Mouse (Mus musculus) lung, embryonic 15.5 days (tissue): ENCODE data around the gene Ccdc187. TPM values are rescaled to one million over a fixed set of nuclear protein-coding genes. Genes with fewer than 3 reads are reported as not detected.

Experiments
- ATAC-seq: fragments of 200-750 bp; cut with Nextera tagmentation; 2 replicates; pipeline ENCODE4 v1.8.0; 2017; ENCODE audit warnings: moderate number of reproducible peaks, borderline replicate concordance; ENCODE audit not compliant: low FRiP score, low TSS enrichment; ENCODE audit errors: extremely low read depth
- H3K27ac ChIP-seq: fragments of 300-500 bp; sonication (generic); 2 replicates; pipeline ENCODE4 v1.5.1; 2015; ENCODE audit warnings: moderate library complexity, mild to moderate bottlenecking, inconsistent platforms
- H3K27me3 ChIP-seq: fragments of 300-500 bp; sonication (generic); 2 replicates; pipeline ENCODE4 v1.6.1; 2015; ENCODE audit warnings: inconsistent platforms
- H3K36me3 ChIP-seq: fragments of 300-500 bp; sonication (generic); 2 replicates; pipeline ENCODE4 v1.6.1; 2015; ENCODE audit warnings: inconsistent platforms
- H3K4me1 ChIP-seq: fragments of 300-500 bp; sonication (generic); 2 replicates; pipeline ENCODE4 v1.6.1; 2015; ENCODE audit warnings: inconsistent platforms
- H3K4me2 ChIP-seq: fragments of 300-500 bp; sonication (generic); 2 replicates; pipeline ENCODE4 v1.6.1; 2015; ENCODE audit warnings: inconsistent platforms, mild to moderate bottlenecking, moderate library complexity
- H3K4me3 ChIP-seq: fragments of 300-500 bp; sonication (generic); 2 replicates; pipeline ENCODE4 v1.5.1; 2015; ENCODE audit warnings: mild to moderate bottlenecking, inconsistent platforms
- H3K9ac ChIP-seq: fragments of 300-500 bp; sonication (generic); 2 replicates; pipeline ENCODE4 v1.6.1; 2015; ENCODE audit warnings: inconsistent platforms
- H3K9me3 ChIP-seq: fragments of 300-500 bp; sonication (generic); 2 replicates; pipeline ENCODE4 v1.6.1; 2016; ENCODE audit warnings: inconsistent platforms
- WGBS: fragments of 180-500 bp; shearing (Covaris S2); methylation state at CpG from one replicate; pipeline ENCODE4 v1.1.7; 2015; 5-methylcytosine and 5-hydroxymethylcytosine counted together
- polyA plus RNA-seq: library from polyadenylated mRNA; unstranded; fragments of >200 nt; fragmentation: Nextera tagmentation; extraction: Ambion mirVana; gene quantifications from 2 replicates; pipeline ENCODE4 v1.2.1, GENCODE M21; 2015

The Ccdc187 gene
- polyA plus RNA-seq, 1 experiment from 2014 or later: 0.34 TPM

- Histone ChIP-seq H3K27me3 (no peaks in the 10 kb centered on the region), H3K36me3 (peaks cover 4% of the 10 kb centered on the region; the same call in 1 of the 2 replicates), H3K4me2 (no peak overlapping the region), H3K9me3 (no peaks in the 10 kb centered on the region), H3K4me1 (peaks cover 4% of the 10 kb centered on the region; the same call in 1 of the 2 replicates), H3K9ac (no peak overlapping the region), H3K27ac (no peak overlapping the region), H3K4me3 (no peak overlapping the region)
- 64% methylated on average over 3 of the region's 3 CpGs for WGBS
- no peak for ATAC-seq
Measured at GRCm38 (mm10) chr2:26231366-26231765, 63.0 kb downstream of the Ccdc187 start.

- Histone ChIP-seq H3K4me2 (no peak overlapping the region), H3K27ac (no peak overlapping the region), H3K36me3 (peaks cover 4% of the 10 kb centered on the region; the same call in 1 of the 2 replicates), H3K27me3 (no peaks in the 10 kb centered on the region), H3K4me3 (no peak overlapping the region), H3K4me1 (no peaks in the 10 kb centered on the region; the same call in 1 of the 2 replicates), H3K9ac (no peak overlapping the region), H3K9me3 (no peaks in the 10 kb centered on the region)
- ATAC-seq: no peak
- 60% methylated on average over 4 of the region's 4 CpGs for WGBS
Measured at GRCm38 (mm10) chr2:26230253-26230652, 64.1 kb downstream of the Ccdc187 start.

GRCm38 (mm10) chr2:26227788-26228187, 66.6 kb downstream of the Ccdc187 start:
- H3K4me1 ChIP-seq: no peaks in the 10 kb centered on the region
- H3K4me3 ChIP-seq: no peak overlapping the region
- H3K9me3 ChIP-seq: no peaks in the 10 kb centered on the region
- H3K27ac ChIP-seq: no peak overlapping the region
- H3K9ac ChIP-seq: no peak overlapping the region
- H3K4me2 ChIP-seq: no peak overlapping the region
- H3K27me3 ChIP-seq: no peaks in the 10 kb centered on the region
- ATAC-seq: peak; percentile 57
- 62% methylated on average over 1 of the region's 1 CpGs for WGBS
- H3K36me3 ChIP-seq: peaks cover 20% of the 10 kb centered on the region; the same call in 1 of the 2 replicates

DNA sequence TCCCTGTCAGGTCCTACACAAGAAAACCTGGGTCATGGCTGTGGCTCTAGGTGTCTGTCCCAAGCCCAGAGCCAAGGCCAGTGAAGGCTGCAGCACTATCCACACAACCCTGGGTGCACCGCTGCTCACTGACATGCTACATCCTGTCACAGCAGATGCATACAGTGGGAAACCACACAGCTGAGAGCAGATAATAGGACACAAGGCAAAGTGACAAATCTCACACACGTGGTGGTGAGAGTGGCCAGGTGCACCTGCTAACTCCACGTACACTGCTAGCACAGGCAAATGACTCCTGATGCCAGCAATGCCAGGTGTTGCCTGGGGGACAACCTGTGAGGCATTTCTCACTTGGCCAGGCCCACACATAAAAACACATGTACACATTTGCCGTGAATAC, 69.1 kb downstream of the Ccdc187 start:
- Histone ChIP-seq H3K9ac (no peak overlapping the region), H3K4me2 (no peak overlapping the region), H3K27ac (no peak overlapping the region), H3K36me3 (peaks cover 43% of the 10 kb centered on the region), H3K4me3 (no peak overlapping the region), H3K4me1 (no peaks in the 10 kb centered on the region), H3K27me3 (no peaks in the 10 kb centered on the region), H3K9me3 (no peaks in the 10 kb centered on the region)
- 83% methylated on average over 4 of the region's 4 CpGs for WGBS
- ATAC-seq: no peak

DNA sequence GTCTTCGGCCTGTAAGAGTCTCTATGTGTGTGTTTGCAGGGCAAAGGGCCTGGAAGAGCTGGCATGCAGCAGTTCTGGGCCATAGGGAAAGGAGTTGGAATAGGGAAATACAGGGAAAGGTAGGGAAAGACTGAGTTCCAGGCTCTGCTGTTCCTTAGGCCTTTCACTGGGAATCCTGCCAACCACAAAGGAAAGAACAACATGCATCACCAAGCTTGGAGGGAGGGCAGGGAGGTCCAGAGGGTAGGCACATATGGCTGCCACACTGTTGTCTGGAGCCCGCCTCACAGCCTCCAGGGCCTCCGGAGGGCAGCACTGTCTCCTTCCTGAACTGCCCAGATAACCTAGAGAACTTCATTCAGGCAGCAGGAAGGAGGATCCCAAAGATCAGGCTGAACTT, 70.4 kb downstream of the Ccdc187 start:
- H3K27me3 ChIP-seq: no peaks in the 10 kb centered on the region
- no peak overlapping the region for H3K27ac ChIP-seq
- no peak overlapping the region for H3K9ac ChIP-seq
- no peak overlapping the region for H3K4me2 ChIP-seq
- no peak for ATAC-seq
- peaks cover 50% of the 10 kb centered on the region for H3K36me3 ChIP-seq
- H3K4me1 ChIP-seq: no peaks in the 10 kb centered on the region
- H3K4me3 ChIP-seq: no peak overlapping the region
- no peaks in the 10 kb centered on the region for H3K9me3 ChIP-seq
- WGBS: 75% methylated on average over 3 of the region's 3 CpGs

DNA sequence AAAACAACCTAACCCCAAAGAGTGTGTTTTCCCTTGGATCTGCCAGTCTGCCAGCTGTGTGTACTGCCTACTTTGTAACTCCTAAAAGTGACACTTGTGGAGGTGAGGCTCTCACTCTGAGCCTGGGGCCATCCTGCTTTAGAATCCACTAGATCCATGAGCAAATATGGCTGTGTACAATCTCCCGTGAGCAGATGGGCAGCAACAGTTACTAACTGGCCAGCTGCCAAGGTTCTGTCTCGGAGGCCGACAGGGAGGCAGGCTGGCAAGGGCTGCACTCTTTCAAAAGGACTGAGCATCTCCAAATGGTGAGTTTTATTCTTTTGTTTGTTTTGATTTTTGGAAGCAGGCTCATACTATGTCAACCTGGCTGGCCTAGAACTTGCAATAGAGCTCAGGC, 79.8 kb downstream of the Ccdc187 start:
- Histone ChIP-seq H3K9ac (no peak overlapping the region), H3K27ac (no peak overlapping the region), H3K27me3 (no peaks in the 10 kb centered on the region), H3K4me3 (no peak overlapping the region), H3K9me3 (no peaks in the 10 kb centered on the region), H3K4me1 (no peaks in the 10 kb centered on the region), H3K36me3 (peaks cover 51% of the 10 kb centered on the region), H3K4me2 (no peak overlapping the region)
- no peak for ATAC-seq
- WGBS: 9% methylated on average over 3 of the region's 3 CpGs

DNA sequence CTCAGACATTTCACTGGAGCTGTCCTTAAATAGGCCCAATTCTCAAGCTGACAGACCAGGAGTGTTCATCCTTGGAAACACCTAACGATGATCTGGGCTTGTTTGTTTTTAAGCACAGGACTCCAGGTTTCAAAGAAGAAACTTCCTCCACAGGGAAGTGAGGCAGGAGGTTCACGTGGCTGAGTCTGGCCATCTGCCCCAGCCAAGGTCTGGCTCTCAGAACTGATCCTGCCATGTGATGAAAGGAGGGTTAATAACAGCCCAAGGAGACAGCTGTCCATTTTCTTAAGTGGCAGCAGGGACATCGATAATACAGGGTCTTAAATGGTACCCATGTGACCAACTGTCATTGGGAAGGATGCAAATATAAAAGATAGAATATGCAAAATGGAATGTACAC, 84.8 kb downstream of the Ccdc187 start:
- Histone ChIP-seq H3K4me2 (no peak overlapping the region), H3K4me3 (no peak overlapping the region), H3K9me3 (no peaks in the 10 kb centered on the region), H3K27ac (no peak overlapping the region), H3K9ac (no peak overlapping the region), H3K27me3 (peaks cover 35% of the 10 kb centered on the region), H3K4me1 (peaks cover 4% of the 10 kb centered on the region; the same call in 1 of the 2 replicates), H3K36me3 (peaks cover 26% of the 10 kb centered on the region)
- no peak for ATAC-seq
- WGBS: 68% methylated on average over 3 of the region's 3 CpGs

GRCm38 (mm10) chr2:26208126-26208789, 86.1 kb downstream of the Ccdc187 start, which contains the start of gene Lhx3:
Gene Lhx3 (minus strand): TSS chr2:26208289.
- peaks cover 26% of the 10 kb centered on the region for H3K36me3 ChIP-seq
- peak; percentile 73 for ATAC-seq
- H3K27me3 ChIP-seq: peaks cover 48% of the 10 kb centered on the region
- no peaks in the 10 kb centered on the region for H3K9me3 ChIP-seq
- WGBS: 5% methylated on average over 19 of the region's 19 CpGs
- no peak within 1 kb of the TSS for H3K9ac ChIP-seq
- H3K27ac ChIP-seq: no peak within 1 kb of the TSS
- no peak within 1 kb of the TSS for H3K4me2 ChIP-seq
- H3K4me3 ChIP-seq: no peak within 1 kb of the TSS
- H3K4me1 ChIP-seq: peaks cover 4% of the 10 kb centered on the region; the same call in 1 of the 2 replicates

DNA sequence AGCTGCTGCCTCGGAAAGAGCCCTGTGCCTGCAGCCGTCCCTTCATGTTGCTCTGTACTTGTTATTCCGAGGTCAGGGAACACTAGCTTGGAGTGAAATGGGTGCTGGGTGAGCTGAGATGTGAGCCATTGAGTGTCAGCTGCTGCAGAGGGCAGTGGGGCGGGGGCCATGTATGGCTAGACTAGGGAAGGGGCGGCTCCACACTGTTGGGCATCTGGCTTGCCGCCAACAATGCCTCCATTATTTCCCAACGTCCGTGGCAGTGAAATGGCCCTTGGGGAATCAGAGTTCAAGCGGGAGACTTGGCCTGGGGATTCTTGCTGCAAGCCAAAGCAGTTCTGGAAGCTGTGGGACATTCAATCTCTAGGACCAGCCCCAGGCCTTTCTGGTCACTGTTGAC, 86.8 kb downstream of the Ccdc187 start:
- Histone ChIP-seq H3K9me3 (no peaks in the 10 kb centered on the region), H3K27me3 (peaks cover 55% of the 10 kb centered on the region), H3K4me1 (peaks cover 10% of the 10 kb centered on the region), H3K36me3 (peaks cover 22% of the 10 kb centered on the region), H3K4me3 (no peak overlapping the region), H3K9ac (no peak overlapping the region), H3K27ac (no peak overlapping the region), H3K4me2 (no peak overlapping the region)
- WGBS: 12% methylated on average over 9 of the region's 9 CpGs
- no peak for ATAC-seq

GRCm38 (mm10) chr2:26205761-26206160, 88.6 kb downstream of the Ccdc187 start:
- no peak for ATAC-seq
- no peaks in the 10 kb centered on the region for H3K9me3 ChIP-seq
- 16% methylated on average over 10 of the region's 10 CpGs for WGBS

DNA sequence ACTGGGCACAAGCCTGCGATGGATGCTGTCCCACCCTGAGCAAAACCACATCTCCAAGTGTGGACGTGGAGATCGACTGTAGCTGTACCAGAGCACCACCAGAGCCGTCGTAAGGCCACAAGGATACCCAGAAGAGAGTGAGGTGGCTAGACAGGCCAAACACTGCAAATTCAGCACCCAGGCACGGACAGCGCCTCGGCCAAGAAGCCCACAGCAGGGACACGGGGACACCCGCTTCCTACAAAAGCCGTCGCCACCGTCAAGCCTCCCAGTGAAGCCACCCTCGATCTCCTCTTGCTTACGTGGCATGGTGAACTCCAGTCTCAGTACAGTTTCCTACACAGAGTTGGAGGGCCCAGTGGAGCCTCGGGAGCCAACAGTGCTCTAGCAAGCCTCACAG, 89.2 kb downstream of the Ccdc187 start:
- ATAC-seq: no peak
- H3K9ac ChIP-seq: no peak overlapping the region
- WGBS: 2% methylated on average over 16 of the region's 16 CpGs
- H3K4me1 ChIP-seq: peaks cover 21% of the 10 kb centered on the region
- H3K9me3 ChIP-seq: no peaks in the 10 kb centered on the region
- H3K36me3 ChIP-seq: no peaks in the 10 kb centered on the region
- peaks cover 79% of the 10 kb centered on the region for H3K27me3 ChIP-seq
- H3K27ac ChIP-seq: no peak overlapping the region
- H3K4me3 ChIP-seq: no peak overlapping the region
- H3K4me2 ChIP-seq: no peak overlapping the region

More at GRCm38 (mm10) chr2:26205761-26206160, 88.6 kb downstream of the Ccdc187 start:
- no peak overlapping the region for H3K4me3 ChIP-seq
- H3K4me2 ChIP-seq: no peak overlapping the region
- H3K4me1 ChIP-seq: peaks cover 21% of the 10 kb centered on the region
- H3K27me3 ChIP-seq: peaks cover 73% of the 10 kb centered on the region
- no peak overlapping the region for H3K27ac ChIP-seq
- peaks cover 5% of the 10 kb centered on the region for H3K36me3 ChIP-seq
- no peak overlapping the region for H3K9ac ChIP-seq

DNA sequence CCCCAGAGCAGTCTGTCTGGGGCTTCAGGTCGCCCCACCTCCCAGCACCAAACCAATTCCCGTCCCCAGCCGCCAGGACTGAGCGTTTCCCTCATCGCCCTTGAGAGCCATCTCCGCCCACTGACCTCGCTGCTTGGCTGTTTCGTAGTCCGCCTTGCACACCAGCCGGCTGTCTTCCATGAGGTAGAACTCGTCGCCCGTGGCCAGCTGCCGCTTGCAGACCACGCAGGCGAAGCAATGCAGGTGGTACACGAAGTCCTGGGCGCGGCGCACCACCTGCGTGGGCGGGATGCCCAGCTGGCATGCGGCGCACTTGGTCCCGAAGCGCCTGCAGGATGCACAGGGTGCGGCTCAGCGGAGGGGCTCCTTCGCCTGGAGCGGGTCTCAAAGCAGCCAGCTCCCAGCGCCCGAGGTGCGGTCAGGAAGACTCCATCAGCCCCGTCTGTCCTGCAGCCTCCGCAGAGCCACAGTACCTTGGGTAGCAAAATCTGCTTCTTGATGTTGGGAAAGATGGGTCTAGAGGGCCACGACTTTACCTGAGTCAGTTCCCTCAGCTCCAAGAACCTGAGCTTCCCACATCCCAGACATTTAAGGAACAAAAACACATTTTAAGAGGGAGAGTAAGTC, 91.4 kb downstream of the Ccdc187 start:
- no peaks in the 10 kb centered on the region for H3K9me3 ChIP-seq
- WGBS: 2% methylated on average over 36 of the region's 36 CpGs
- H3K36me3 ChIP-seq: no peaks in the 10 kb centered on the region
- H3K27ac ChIP-seq: no peak overlapping the region
- peaks cover 32% of the 10 kb centered on the region for H3K4me1 ChIP-seq
- no peak overlapping the region for H3K9ac ChIP-seq
- peaks cover 100% of the 10 kb centered on the region for H3K27me3 ChIP-seq
- H3K4me2 ChIP-seq: peak overlapping the region; percentile 44
- ATAC-seq: no peak
- no peak overlapping the region for H3K4me3 ChIP-seq
